Mouse (Mus musculus): Measurements from ENCODE around the gene Tpr. TPM values are rescaled to one million over a fixed set of nuclear protein-coding genes. Genes with fewer than 3 reads are reported as not detected.

The Tpr gene
- polyA plus RNA-seq, 1 experiment from 2014 or later, result 145 TPM

DNA sequence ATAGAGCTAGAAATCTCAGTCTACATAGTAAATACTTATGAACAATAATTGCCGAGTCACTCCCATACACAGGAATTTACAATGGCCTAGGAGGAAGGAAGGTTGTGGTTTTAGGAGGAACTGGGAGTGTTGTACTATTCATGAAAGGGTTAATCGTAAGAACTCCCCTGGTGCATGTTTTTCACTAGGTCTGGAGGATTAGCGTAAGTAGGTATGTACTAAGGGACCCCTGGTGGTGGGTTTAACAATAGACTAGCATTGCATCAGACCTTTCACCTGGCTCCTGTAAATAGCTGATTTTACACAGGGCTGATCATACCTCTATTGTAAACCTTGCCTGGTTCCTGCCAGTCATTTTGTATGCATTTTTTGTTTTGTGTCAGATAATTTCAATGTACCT, 33.6 kb downstream of the Tpr start:
- Histone ChIP-seq H3K9ac (replicated peaks; ENCODE audit: low read length) (no peak overlapping the region), H3K27me3 (ENCODE audit: control insufficient read depth, insufficient read depth, low read length) (no peaks in the 10 kb centered on the region), H3K9me3 (ENCODE audit: control insufficient read depth, low read length) (no peaks in the 10 kb centered on the region), H3K27ac (replicated peaks; ENCODE audit: low read depth, low read length) (no peak overlapping the region), H3K4me2 (ENCODE audit: low read length) (no peak overlapping the region), H3K36me3 (ENCODE audit: control insufficient read depth, insufficient read depth, low read length) (peaks cover 94% of the 10 kb centered on the region), H3K4me3 (replicated peaks; ENCODE audit: low read depth, low read length) (no peak overlapping the region), H3K4me1 (ENCODE audit: control insufficient read depth, insufficient read depth, low read length) (no peaks in the 10 kb centered on the region)
- ATAC-seq (ENCODE audit: low FRiP score, low TSS enrichment) (no peak), DNase-seq (peak; percentile 8)
- WGBS, result 69% methylated on average over 3 of the region's 3 CpGs

- Histone ChIP-seq H3K36me3 (ENCODE audit: control insufficient read depth, insufficient read depth, low read length) (peaks cover 81% of the 10 kb centered on the region), H3K9ac (replicated peaks; ENCODE audit: low read length) (no peak overlapping the region), H3K27ac (replicated peaks; ENCODE audit: low read depth, low read length) (no peak overlapping the region), H3K4me2 (ENCODE audit: low read length) (no peak overlapping the region), H3K27me3 (ENCODE audit: control insufficient read depth, insufficient read depth, low read length) (no peaks in the 10 kb centered on the region), H3K4me3 (replicated peaks; ENCODE audit: low read depth, low read length) (no peak overlapping the region), H3K9me3 (ENCODE audit: control insufficient read depth, low read length) (no peaks in the 10 kb centered on the region), H3K4me1 (ENCODE audit: control insufficient read depth, insufficient read depth, low read length) (no peaks in the 10 kb centered on the region)
- WGBS, result 93% methylated on average over 3 of the region's 3 CpGs
- no peak for ATAC-seq (ENCODE audit: low FRiP score, low TSS enrichment)
- DNase-seq, result no peak
Measured at GRCm38 (mm10) chr1:150438641-150439040, 46.0 kb downstream of the Tpr start.

- no peaks in the 10 kb centered on the region for H3K4me1 ChIP-seq (ENCODE audit: control insufficient read depth, insufficient read depth, low read length)
- no peak overlapping the region for H3K4me3 ChIP-seq (replicated peaks; ENCODE audit: low read depth, low read length)
- H3K27ac ChIP-seq (replicated peaks; ENCODE audit: low read depth, low read length), result no peak overlapping the region
- H3K36me3 ChIP-seq (ENCODE audit: control insufficient read depth, insufficient read depth, low read length), result peaks cover 82% of the 10 kb centered on the region
- WGBS, result 77% methylated on average over 4 of the region's 4 CpGs
- ATAC-seq (ENCODE audit: low FRiP score, low TSS enrichment), result no peak
- H3K9me3 ChIP-seq (ENCODE audit: control insufficient read depth, low read length), result no peaks in the 10 kb centered on the region
- DNase-seq, result peak; percentile 7
- H3K9ac ChIP-seq (replicated peaks; ENCODE audit: low read length), result no peak overlapping the region
- no peak overlapping the region for H3K4me2 ChIP-seq (ENCODE audit: low read length)
- no peaks in the 10 kb centered on the region for H3K27me3 ChIP-seq (ENCODE audit: control insufficient read depth, insufficient read depth, low read length)
Measured at GRCm38 (mm10) chr1:150441731-150442130, 49.1 kb downstream of the Tpr start.

- no peaks in the 10 kb centered on the region for H3K36me3 ChIP-seq (ENCODE audit: control insufficient read depth, insufficient read depth, low read length)
- no peaks in the 10 kb centered on the region for H3K27me3 ChIP-seq (ENCODE audit: control insufficient read depth, insufficient read depth, low read length)
- ATAC-seq (ENCODE audit: low FRiP score, low TSS enrichment), result no peak
- no peak overlapping the region for H3K4me3 ChIP-seq (replicated peaks; ENCODE audit: low read depth, low read length)
- DNase-seq, result no peak
- H3K27ac ChIP-seq (replicated peaks; ENCODE audit: low read depth, low read length), result no peak overlapping the region
- no peak overlapping the region for H3K4me2 ChIP-seq (ENCODE audit: low read length)
- H3K9me3 ChIP-seq (ENCODE audit: control insufficient read depth, low read length), result no peaks in the 10 kb centered on the region
- H3K4me1 ChIP-seq (ENCODE audit: control insufficient read depth, insufficient read depth, low read length), result no peaks in the 10 kb centered on the region
- 94% methylated on average over 5 of the region's 5 CpGs for WGBS
- no peak overlapping the region for H3K9ac ChIP-seq (replicated peaks; ENCODE audit: low read length)
Measured at GRCm38 (mm10) chr1:150458977-150459376, 66.3 kb downstream of the Tpr start.

GRCm38 (mm10) chr1:150459599-150459998, 67.0 kb downstream of the Tpr start:
- DNase-seq, result no peak
- Histone ChIP-seq H3K36me3 (ENCODE audit: control insufficient read depth, insufficient read depth, low read length) (no peaks in the 10 kb centered on the region), H3K4me3 (replicated peaks; ENCODE audit: low read depth, low read length) (no peak overlapping the region), H3K4me1 (ENCODE audit: control insufficient read depth, insufficient read depth, low read length) (no peaks in the 10 kb centered on the region), H3K27ac (replicated peaks; ENCODE audit: low read depth, low read length) (no peak overlapping the region), H3K27me3 (ENCODE audit: control insufficient read depth, insufficient read depth, low read length) (no peaks in the 10 kb centered on the region), H3K9ac (replicated peaks; ENCODE audit: low read length) (no peak overlapping the region), H3K4me2 (ENCODE audit: low read length) (no peak overlapping the region), H3K9me3 (ENCODE audit: control insufficient read depth, low read length) (no peaks in the 10 kb centered on the region)
- WGBS, result 87% methylated on average over 3 of the region's 3 CpGs
- no peak for ATAC-seq (ENCODE audit: low FRiP score, low TSS enrichment)

GRCm38 (mm10) chr1:150460595-150460994, 68.0 kb downstream of the Tpr start:
- no peak for ATAC-seq (ENCODE audit: low FRiP score, low TSS enrichment)
- 81% methylated on average over 7 of the region's 7 CpGs for WGBS

DNA sequence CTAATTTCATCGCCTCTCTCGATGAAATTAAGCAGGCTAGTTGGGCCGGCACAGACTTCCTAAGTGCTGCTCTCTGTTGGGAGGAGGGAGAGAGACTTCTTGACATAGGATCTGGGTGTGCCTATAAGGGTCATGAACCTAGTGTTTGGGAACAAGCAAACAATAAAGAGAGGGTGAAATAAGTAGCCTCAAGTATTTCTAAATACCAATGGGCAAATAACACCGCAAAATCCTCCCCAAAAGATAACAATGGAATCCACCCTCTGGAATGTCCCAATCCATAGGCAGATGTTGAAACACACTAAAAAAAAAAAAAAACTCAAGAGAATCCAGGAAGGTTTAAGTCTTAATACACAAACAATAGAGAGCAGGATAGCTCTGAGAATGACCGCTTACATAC, 70.4 kb downstream of the Tpr start:
- H3K4me2 ChIP-seq (ENCODE audit: low read length), result no peak overlapping the region
- no peak overlapping the region for H3K4me3 ChIP-seq (replicated peaks; ENCODE audit: low read depth, low read length)
- ATAC-seq (ENCODE audit: low FRiP score, low TSS enrichment), result no peak
- no peak overlapping the region for H3K27ac ChIP-seq (replicated peaks; ENCODE audit: low read depth, low read length)
- H3K4me1 ChIP-seq (ENCODE audit: control insufficient read depth, insufficient read depth, low read length), result no peaks in the 10 kb centered on the region
- no peaks in the 10 kb centered on the region for H3K27me3 ChIP-seq (ENCODE audit: control insufficient read depth, insufficient read depth, low read length)
- no peak overlapping the region for H3K9ac ChIP-seq (replicated peaks; ENCODE audit: low read length)
- H3K9me3 ChIP-seq (ENCODE audit: control insufficient read depth, low read length), result no peaks in the 10 kb centered on the region
- WGBS, result 83% methylated on average over 5 of the region's 5 CpGs
- no peak for DNase-seq
- no peaks in the 10 kb centered on the region for H3K36me3 ChIP-seq (ENCODE audit: control insufficient read depth, insufficient read depth, low read length)

More at GRCm38 (mm10) chr1:150460595-150460994, 68.0 kb downstream of the Tpr start:
- no peak overlapping the region for H3K4me3 ChIP-seq (replicated peaks; ENCODE audit: low read depth, low read length)
- no peaks in the 10 kb centered on the region for H3K9me3 ChIP-seq (ENCODE audit: control insufficient read depth, low read length)
- no peaks in the 10 kb centered on the region for H3K4me1 ChIP-seq (ENCODE audit: control insufficient read depth, insufficient read depth, low read length)
- DNase-seq, result no peak
- H3K9ac ChIP-seq (replicated peaks; ENCODE audit: low read length), result no peak overlapping the region
- H3K4me2 ChIP-seq (ENCODE audit: low read length), result no peak overlapping the region
- H3K27me3 ChIP-seq (ENCODE audit: control insufficient read depth, insufficient read depth, low read length), result no peaks in the 10 kb centered on the region
- H3K27ac ChIP-seq (replicated peaks; ENCODE audit: low read depth, low read length), result no peak overlapping the region
- no peaks in the 10 kb centered on the region for H3K36me3 ChIP-seq (ENCODE audit: control insufficient read depth, insufficient read depth, low read length)

DNA sequence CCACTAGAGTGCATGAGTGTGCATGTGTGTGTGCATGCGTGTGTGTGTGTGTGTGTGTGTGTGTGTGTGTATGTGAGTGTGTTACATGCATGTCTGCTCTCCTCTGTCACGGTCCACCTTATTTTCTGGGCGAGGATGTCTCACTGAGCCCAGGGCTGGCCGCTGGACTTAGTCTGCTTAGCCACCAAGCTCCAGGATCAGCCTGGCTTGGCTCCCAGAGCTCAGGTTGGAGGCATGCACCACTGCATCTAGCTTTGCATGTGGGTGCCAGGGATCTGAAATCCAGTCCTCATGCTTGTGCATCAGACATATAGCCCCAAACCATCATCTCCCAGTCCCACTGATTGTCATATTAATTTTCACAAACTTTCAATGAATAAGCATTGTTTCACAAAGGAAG, 71.1 kb downstream of the Tpr start:
- no peaks in the 10 kb centered on the region for H3K36me3 ChIP-seq (ENCODE audit: control insufficient read depth, insufficient read depth, low read length)
- no peaks in the 10 kb centered on the region for H3K4me1 ChIP-seq (ENCODE audit: control insufficient read depth, insufficient read depth, low read length)
- H3K9me3 ChIP-seq (ENCODE audit: control insufficient read depth, low read length), result no peaks in the 10 kb centered on the region
- no peak overlapping the region for H3K4me2 ChIP-seq (ENCODE audit: low read length)
- no peak for DNase-seq
- no peak overlapping the region for H3K27ac ChIP-seq (replicated peaks; ENCODE audit: low read depth, low read length)
- ATAC-seq (ENCODE audit: low FRiP score, low TSS enrichment), result no peak
- H3K27me3 ChIP-seq (ENCODE audit: control insufficient read depth, insufficient read depth, low read length), result no peaks in the 10 kb centered on the region
- no peak overlapping the region for H3K4me3 ChIP-seq (replicated peaks; ENCODE audit: low read depth, low read length)
- WGBS, result 84% methylated on average over 4 of the region's 4 CpGs
- H3K9ac ChIP-seq (replicated peaks; ENCODE audit: low read length), result no peak overlapping the region

DNA sequence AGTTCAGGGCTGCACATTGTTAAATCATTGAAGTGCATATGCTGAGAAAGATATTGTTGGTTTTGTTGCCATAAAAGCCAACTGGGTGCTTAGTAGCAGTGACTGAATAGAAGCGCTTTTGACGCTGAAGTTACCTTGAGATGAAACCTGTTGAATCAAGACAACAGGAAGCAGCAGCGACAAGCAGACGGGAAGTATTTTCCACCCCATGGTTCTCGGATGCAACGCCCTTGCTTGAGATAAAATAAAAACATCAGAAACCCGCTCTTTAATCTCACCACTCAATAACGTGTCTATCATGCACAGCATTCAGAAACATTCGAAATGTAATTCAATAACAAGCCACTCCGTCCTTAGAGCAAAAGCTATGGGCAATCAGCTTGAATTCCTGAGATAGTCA, 72.7 kb downstream of the Tpr start:
- no peak overlapping the region for H3K27ac ChIP-seq (replicated peaks; ENCODE audit: low read depth, low read length)
- WGBS, result 85% methylated on average over 10 of the region's 10 CpGs

More for the DNA sequence above, 72.7 kb downstream of the Tpr start:
- ATAC-seq (ENCODE audit: low FRiP score, low TSS enrichment) (no peak), DNase-seq (no peak)
- Histone ChIP-seq H3K9me3 (ENCODE audit: control insufficient read depth, low read length) (no peaks in the 10 kb centered on the region), H3K4me1 (ENCODE audit: control insufficient read depth, insufficient read depth, low read length) (no peaks in the 10 kb centered on the region), H3K27me3 (ENCODE audit: control insufficient read depth, insufficient read depth, low read length) (no peaks in the 10 kb centered on the region), H3K4me3 (replicated peaks; ENCODE audit: low read depth, low read length) (no peak overlapping the region), H3K9ac (replicated peaks; ENCODE audit: low read length) (no peak overlapping the region), H3K4me2 (ENCODE audit: low read length) (no peak overlapping the region), H3K36me3 (ENCODE audit: control insufficient read depth, insufficient read depth, low read length) (no peaks in the 10 kb centered on the region)

All from midbrain, embryonic 14.5 days (tissue).